Comparison of ENCODE assay signal across 26 mouse cellular contexts in genomic region chr1:190269181-190269580, GRCm38 (mm10).
"Had no signal": no experiment of that assay in that cellular context is flagged by ENCODE, and none has a peak within 500 bp of the region (broad histone marks: within the 10 kb centered on the region; RNA-seq: fewer than 3 reads in every experiment).

No protein-coding gene starts in this region.

- H3K9ac ChIP-seq: heart, embryonic 13.5 days; heart, embryonic 15.5 days; hindbrain, embryonic 13.5 days; hindbrain, embryonic 15.5 days; limb, embryonic 12.5 days; liver, embryonic 14.5 days had no signal

- H3K4me3 ChIP-seq: gastrocnemius, adult 2 months; heart, adult 2 months; heart, embryonic 13.5 days; heart, embryonic 15.5 days; hindbrain, embryonic 13.5 days; hindbrain, embryonic 15.5 days; left cerebral cortex, adult 2 months; limb, embryonic 10.5 days; limb, embryonic 12.5 days had no signal

- DNase-seq: gastrocnemius, adult 2 months; gastrocnemius, postnatal 10 days; gastrocnemius, postnatal 36 days; heart, adult 11 months; heart, adult 2 months; heart, postnatal 14 days; heart, postnatal 36 days; kidney, adult 11 months; kidney, adult 2 months; kidney, adult 9 months; kidney, postnatal 10 days; kidney, postnatal 25 days; layer of hippocampus, adult 9-11 months; liver had no signal

- H3K9me3 ChIP-seq: heart, embryonic 13.5 days; heart, embryonic 15.5 days; hindbrain, embryonic 13.5 days; hindbrain, embryonic 15.5 days; limb, embryonic 10.5 days; limb, embryonic 12.5 days had no signal

- H3K4me2 ChIP-seq: heart, embryonic 11.5 days; heart, embryonic 13.5 days; heart, embryonic 15.5 days; hindbrain, embryonic 13.5 days; hindbrain, embryonic 15.5 days; limb, embryonic 12.5 days; liver, embryonic 11.5 days had no signal

- H3K36me3 ChIP-seq: heart, embryonic 13.5 days; heart, embryonic 15.5 days; hindbrain, embryonic 13.5 days; hindbrain, embryonic 15.5 days; limb, embryonic 10.5 days; limb, embryonic 12.5 days had no signal

- H3K27ac ChIP-seq: gastrocnemius, adult 2 months; heart, adult 2 months; heart, embryonic 13.5 days; heart, embryonic 15.5 days; hindbrain, embryonic 13.5 days; hindbrain, embryonic 15.5 days; hindbrain, postnatal 0 days; left cerebral cortex, adult 2 months; limb, embryonic 10.5 days; limb, embryonic 12.5 days; liver, embryonic 14.5 days had no signal

- H3K4me1 ChIP-seq: hindbrain, embryonic 13.5 days; hindbrain, embryonic 15.5 days had no signal

- H3K27me3 ChIP-seq: heart, embryonic 15.5 days; hindbrain, embryonic 15.5 days; limb, embryonic 12.5 days had no signal

- ATAC-seq: hindbrain, postnatal 0 days; intestine, embryonic 16.5 days had no signal
